Mouse (Mus musculus): ENCODE data around the gene Acsf3. TPM values are rescaled to one million over a fixed set of nuclear protein-coding genes. Genes with fewer than 3 reads are reported as not detected.

The Acsf3 gene
- polyA plus RNA-seq, 1 experiment from 2014 or later: 19.3 TPM

- Histone ChIP-seq H3K27ac (ENCODE audit: low read depth, low read length) (peak overlapping the region; percentile 79), H3K9me3 (ENCODE audit: control insufficient read depth, low read length) (no peaks in the 10 kb centered on the region), H3K4me2 (ENCODE audit: low read length) (peak overlapping the region; percentile 47), H3K4me1 (ENCODE audit: control insufficient read depth, insufficient read depth, low read depth, low read length) (peaks cover 22% of the 10 kb centered on the region), H3K36me3 (ENCODE audit: control insufficient read depth, insufficient read depth, low read length) (no peaks in the 10 kb centered on the region), H3K9ac (ENCODE audit: low read depth, low read length) (peak overlapping the region; percentile 59), H3K27me3 (replicated peaks; ENCODE audit: control insufficient read depth, insufficient read depth, low read length) (no peaks in the 10 kb centered on the region), H3K4me3 (ENCODE audit: low read length) (peak overlapping the region; percentile 34)
- ATAC-seq: peak; percentile 53; the same call in 1 of the 2 replicates
- 47% methylated on average over 29 of the region's 29 CpGs for WGBS
Measured at GRCm38 (mm10) chr8:122752111-122752721, 23.1 kb upstream of the Acsf3 start.

DNA sequence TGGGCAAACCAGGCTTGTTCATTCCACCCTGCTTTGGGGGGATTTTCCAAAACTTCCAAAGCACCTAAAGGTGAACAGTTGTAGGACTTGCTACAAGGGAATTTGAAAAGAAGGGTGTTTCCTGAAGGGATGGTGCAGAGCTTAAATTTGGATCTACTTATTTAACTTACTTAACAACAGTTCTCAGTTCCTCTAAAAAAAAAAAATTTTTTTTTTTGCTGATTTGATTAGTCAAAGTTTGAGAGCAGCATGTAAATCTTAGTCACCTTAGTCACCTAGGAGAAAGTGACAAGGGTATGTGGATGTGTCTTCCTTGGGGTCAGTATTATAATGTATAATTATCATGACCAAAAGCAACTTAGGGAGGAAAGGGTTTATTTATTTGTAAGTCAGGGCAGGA lies 16.7 kb upstream of the Acsf3 start:
- H3K4me1 ChIP-seq (ENCODE audit: control insufficient read depth, insufficient read depth, low read depth, low read length): peaks cover 4% of the 10 kb centered on the region; the same call in 1 of the 2 replicates
- H3K27ac ChIP-seq (ENCODE audit: low read depth, low read length): no peak overlapping the region
- H3K36me3 ChIP-seq (ENCODE audit: control insufficient read depth, insufficient read depth, low read length): no peaks in the 10 kb centered on the region

GRCm38 (mm10) chr8:122760116-122760515 lies 15.2 kb upstream of the Acsf3 start:
- Histone ChIP-seq H3K9ac (ENCODE audit: low read depth, low read length) (no peak overlapping the region), H3K4me2 (ENCODE audit: low read length) (no peak overlapping the region)
- 74% methylated on average over 7 of the region's 7 CpGs for WGBS

More for the DNA sequence above, 16.7 kb upstream of the Acsf3 start:
- no peak for ATAC-seq
- Histone ChIP-seq H3K4me2 (ENCODE audit: low read length) (no peak overlapping the region), H3K4me3 (ENCODE audit: low read length) (no peak overlapping the region), H3K9ac (ENCODE audit: low read depth, low read length) (no peak overlapping the region), H3K9me3 (ENCODE audit: control insufficient read depth, low read length) (no peaks in the 10 kb centered on the region), H3K27me3 (replicated peaks; ENCODE audit: control insufficient read depth, insufficient read depth, low read length) (no peaks in the 10 kb centered on the region; the same call in 1 of the 2 replicates)

DNA sequence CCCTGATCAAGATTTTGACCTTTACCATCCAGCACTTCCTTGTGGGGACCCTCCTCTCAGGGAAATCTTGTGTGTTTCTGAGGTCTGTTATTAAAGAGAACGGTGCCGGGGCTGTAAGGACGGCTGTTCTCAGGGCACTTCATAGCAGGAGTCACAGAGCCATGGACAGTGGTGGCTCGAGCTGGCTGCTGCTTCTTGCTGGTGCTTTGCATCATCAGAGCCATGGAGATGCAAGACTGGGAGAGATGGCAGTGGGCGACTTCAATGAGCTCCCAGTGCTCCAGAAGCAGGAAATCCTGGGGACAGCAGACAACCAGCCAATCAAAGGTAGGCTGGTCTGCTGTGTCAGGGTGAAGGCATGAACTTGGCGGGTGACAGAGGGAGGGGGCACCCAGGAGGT lies 14.2 kb upstream of the Acsf3 start:
- WGBS: 76% methylated on average over 6 of the region's 6 CpGs
- no peak for ATAC-seq
- Histone ChIP-seq H3K27me3 (replicated peaks; ENCODE audit: control insufficient read depth, insufficient read depth, low read length) (no peaks in the 10 kb centered on the region; the same call in 1 of the 2 replicates), H3K36me3 (ENCODE audit: control insufficient read depth, insufficient read depth, low read length) (no peaks in the 10 kb centered on the region), H3K4me2 (ENCODE audit: low read length) (no peak overlapping the region), H3K9me3 (ENCODE audit: control insufficient read depth, low read length) (no peaks in the 10 kb centered on the region), H3K4me1 (ENCODE audit: control insufficient read depth, insufficient read depth, low read depth, low read length) (peaks cover 4% of the 10 kb centered on the region; the same call in 1 of the 2 replicates), H3K4me3 (ENCODE audit: low read length) (no peak overlapping the region), H3K9ac (ENCODE audit: low read depth, low read length) (no peak overlapping the region), H3K27ac (ENCODE audit: low read depth, low read length) (no peak overlapping the region)

More at GRCm38 (mm10) chr8:122760116-122760515, 15.2 kb upstream of the Acsf3 start:
- H3K4me3 ChIP-seq (ENCODE audit: low read length): no peak overlapping the region
- ATAC-seq: no peak
- H3K9me3 ChIP-seq (ENCODE audit: control insufficient read depth, low read length): no peaks in the 10 kb centered on the region
- H3K4me1 ChIP-seq (ENCODE audit: control insufficient read depth, insufficient read depth, low read depth, low read length): peaks cover 4% of the 10 kb centered on the region; the same call in 1 of the 2 replicates
- no peak overlapping the region for H3K27ac ChIP-seq (ENCODE audit: low read depth, low read length)
- H3K27me3 ChIP-seq (replicated peaks; ENCODE audit: control insufficient read depth, insufficient read depth, low read length): no peaks in the 10 kb centered on the region; the same call in 1 of the 2 replicates
- no peaks in the 10 kb centered on the region for H3K36me3 ChIP-seq (ENCODE audit: control insufficient read depth, insufficient read depth, low read length)

GRCm38 (mm10) chr8:122762731-122763266 lies 12.5 kb upstream of the Acsf3 start:
- H3K36me3 ChIP-seq (ENCODE audit: control insufficient read depth, insufficient read depth, low read length): no peaks in the 10 kb centered on the region
- H3K9me3 ChIP-seq (ENCODE audit: control insufficient read depth, low read length): no peaks in the 10 kb centered on the region
- WGBS: 44% methylated on average over 12 of the region's 12 CpGs
- no peak overlapping the region for H3K4me2 ChIP-seq (ENCODE audit: low read length)
- no peak overlapping the region for H3K4me3 ChIP-seq (ENCODE audit: low read length)
- no peak overlapping the region for H3K9ac ChIP-seq (ENCODE audit: low read depth, low read length)
- no peaks in the 10 kb centered on the region; the same call in 1 of the 2 replicates for H3K27me3 ChIP-seq (replicated peaks; ENCODE audit: control insufficient read depth, insufficient read depth, low read length)
- peaks cover 4% of the 10 kb centered on the region; the same call in 1 of the 2 replicates for H3K4me1 ChIP-seq (ENCODE audit: control insufficient read depth, insufficient read depth, low read depth, low read length)
- H3K27ac ChIP-seq (ENCODE audit: low read depth, low read length): no peak overlapping the region
- ATAC-seq: no peak

GRCm38 (mm10) chr8:122763267-122763738 lies 12.0 kb upstream of the Acsf3 start:
- WGBS: 84% methylated on average over 14 of the region's 14 CpGs
- Histone ChIP-seq H3K9ac (ENCODE audit: low read depth, low read length) (no peak overlapping the region), H3K4me2 (ENCODE audit: low read length) (no peak overlapping the region), H3K36me3 (ENCODE audit: control insufficient read depth, insufficient read depth, low read length) (no peaks in the 10 kb centered on the region), H3K4me3 (ENCODE audit: low read length) (no peak overlapping the region), H3K9me3 (ENCODE audit: control insufficient read depth, low read length) (no peaks in the 10 kb centered on the region), H3K27ac (ENCODE audit: low read depth, low read length) (no peak overlapping the region), H3K27me3 (replicated peaks; ENCODE audit: control insufficient read depth, insufficient read depth, low read length) (no peaks in the 10 kb centered on the region), H3K4me1 (ENCODE audit: control insufficient read depth, insufficient read depth, low read depth, low read length) (peaks cover 4% of the 10 kb centered on the region; the same call in 1 of the 2 replicates)
- no peak for ATAC-seq

DNA sequence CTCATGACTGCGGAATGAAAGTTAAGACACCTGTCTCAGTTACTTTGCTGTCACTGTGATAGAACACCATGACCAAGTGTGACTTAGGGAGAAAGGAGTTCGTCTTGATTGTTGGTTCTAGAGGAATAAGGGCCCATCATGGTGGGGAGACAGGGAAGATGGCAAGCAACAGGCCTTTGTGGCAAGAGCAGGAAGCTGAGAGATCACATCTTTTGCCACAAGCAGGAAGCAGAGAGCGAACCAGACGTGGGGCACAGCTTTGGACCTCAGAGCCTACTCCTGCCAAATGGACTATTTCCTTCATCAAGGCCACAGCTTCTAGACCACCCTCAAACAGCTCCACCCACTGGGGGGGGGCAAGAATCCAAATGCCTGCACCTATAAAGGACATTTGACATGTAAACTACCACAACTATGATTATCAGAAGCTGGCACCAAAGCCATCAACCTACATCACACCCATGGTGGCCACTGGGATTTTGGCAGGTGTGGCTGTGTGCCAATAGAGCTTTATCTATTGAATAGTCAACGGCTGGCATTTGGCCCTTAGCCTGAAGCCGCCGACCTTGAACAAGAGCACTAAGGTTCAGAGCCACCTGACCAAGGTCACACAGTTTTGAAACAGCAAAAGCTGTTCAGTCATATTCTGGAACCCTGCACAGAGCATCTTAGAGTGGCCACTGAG lies 10.4 kb upstream of the Acsf3 start:
- no peak overlapping the region for H3K9ac ChIP-seq (ENCODE audit: low read depth, low read length)
- ATAC-seq: no peak
- H3K36me3 ChIP-seq (ENCODE audit: control insufficient read depth, insufficient read depth, low read length): no peaks in the 10 kb centered on the region
- H3K27me3 ChIP-seq (replicated peaks; ENCODE audit: control insufficient read depth, insufficient read depth, low read length): no peaks in the 10 kb centered on the region
- H3K4me3 ChIP-seq (ENCODE audit: low read length): no peak overlapping the region
- H3K27ac ChIP-seq (ENCODE audit: low read depth, low read length): no peak overlapping the region
- H3K9me3 ChIP-seq (ENCODE audit: control insufficient read depth, low read length): no peaks in the 10 kb centered on the region
- no peak overlapping the region for H3K4me2 ChIP-seq (ENCODE audit: low read length)
- WGBS: 91% methylated on average over 7 of the region's 7 CpGs
- peaks cover 4% of the 10 kb centered on the region; the same call in 1 of the 2 replicates for H3K4me1 ChIP-seq (ENCODE audit: control insufficient read depth, insufficient read depth, low read depth, low read length)

DNA sequence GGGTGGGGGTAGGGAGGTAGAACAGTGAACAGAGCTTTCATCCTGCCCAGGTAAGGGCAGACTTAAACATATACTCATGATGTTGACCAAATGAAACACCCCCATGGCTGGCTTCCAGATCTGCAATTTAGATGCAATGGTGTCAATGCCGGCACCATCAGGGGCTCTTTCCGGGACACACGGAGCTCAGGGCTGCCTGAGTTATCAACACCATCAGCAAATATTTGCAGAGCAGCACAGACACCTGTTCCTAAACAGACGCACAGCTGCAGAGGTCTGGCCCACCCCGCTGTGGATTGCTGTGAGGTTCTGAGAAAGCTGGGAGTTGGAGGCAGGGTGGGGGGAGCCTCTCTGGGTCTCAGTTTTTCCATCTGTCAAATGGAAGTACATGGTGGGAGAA lies 9.1 kb upstream of the Acsf3 start:
- H3K4me2 ChIP-seq (ENCODE audit: low read length): no peak overlapping the region
- 73% methylated on average over 5 of the region's 5 CpGs for WGBS
- no peaks in the 10 kb centered on the region; the same call in 1 of the 2 replicates for H3K4me1 ChIP-seq (ENCODE audit: control insufficient read depth, insufficient read depth, low read depth, low read length)
- no peaks in the 10 kb centered on the region for H3K9me3 ChIP-seq (ENCODE audit: control insufficient read depth, low read length)
- H3K27me3 ChIP-seq (replicated peaks; ENCODE audit: control insufficient read depth, insufficient read depth, low read length): no peaks in the 10 kb centered on the region
- H3K36me3 ChIP-seq (ENCODE audit: control insufficient read depth, insufficient read depth, low read length): no peaks in the 10 kb centered on the region
- no peak overlapping the region for H3K9ac ChIP-seq (ENCODE audit: low read depth, low read length)
- no peak overlapping the region for H3K27ac ChIP-seq (ENCODE audit: low read depth, low read length)
- no peak for ATAC-seq
- H3K4me3 ChIP-seq (ENCODE audit: low read length): no peak overlapping the region

- Histone ChIP-seq H3K27ac (ENCODE audit: low read depth, low read length) (no peak overlapping the region), H3K4me2 (ENCODE audit: low read length) (no peak overlapping the region), H3K4me1 (ENCODE audit: control insufficient read depth, insufficient read depth, low read depth, low read length) (no peaks in the 10 kb centered on the region; the same call in 1 of the 2 replicates), H3K9ac (ENCODE audit: low read depth, low read length) (no peak overlapping the region), H3K9me3 (ENCODE audit: control insufficient read depth, low read length) (no peaks in the 10 kb centered on the region), H3K36me3 (ENCODE audit: control insufficient read depth, insufficient read depth, low read length) (no peaks in the 10 kb centered on the region), H3K27me3 (replicated peaks; ENCODE audit: control insufficient read depth, insufficient read depth, low read length) (no peaks in the 10 kb centered on the region), H3K4me3 (ENCODE audit: low read length) (no peak overlapping the region)
- ATAC-seq: no peak
- WGBS: 53% methylated on average over 8 of the region's 8 CpGs
Measured at GRCm38 (mm10) chr8:122766647-122767200, 8.6 kb upstream of the Acsf3 start.
